Mouse (Mus musculus): Measurements from ENCODE around the gene Olfr688. TPM values are rescaled to one million over a fixed set of nuclear protein-coding genes. Genes with fewer than 3 reads are reported as not detected.

Olfr688 gene
- polyA plus RNA-seq, 1 experiment = not detected

- H3K4me3 ChIP-seq (ENCODE audit: control insufficient read depth, low read depth, low read length) = no peak within 1 kb of the TSS
- no peaks in the 10 kb centered on the region for H3K36me3 ChIP-seq (ENCODE audit: control insufficient read depth, insufficient read depth, low read length)
- no peaks in the 10 kb centered on the region for H3K4me1 ChIP-seq (ENCODE audit: control insufficient read depth, insufficient read depth, low read length)
- no peak within 1 kb of the TSS for H3K27ac ChIP-seq (ENCODE audit: control insufficient read depth, insufficient read depth, low read depth, low read length)
- no peaks in the 10 kb centered on the region for H3K27me3 ChIP-seq (ENCODE audit: control insufficient read depth, insufficient read depth, low read length)
- TF ChIP-seq CTCF (IDR thresholded peaks at IDR 0.05; ENCODE audit: control insufficient read depth, insufficient read depth, insufficient replicate concordance, low read depth, low read length) = no peak
- no peak for TF ChIP-seq POLR2A (IDR thresholded peaks at IDR 0.05; ENCODE audit: control insufficient read depth, low read depth, low read length)
Measured at GRCm38 (mm10) chr7:105334004-105334403, 46.1 kb downstream of the Olfr688 start, which contains the start of gene Olfr690. Gene Olfr690, minus strand, starts transcription at chr7:105334104.

Other genes with a start within 250 kb of the Olfr688 start
- not detected in 2 replicates for gene Olfr677, start 236.7 kb upstream of the Olfr688 start, polyA plus RNA-seq (2012; rRNA removed)
- gene Olfr678, start 223.6 kb upstream of the Olfr688 start, polyA plus RNA-seq (2012; rRNA removed) = not detected in 2 replicates
- not detected in 2 replicates for gene Olfr679, start 206.9 kb upstream of the Olfr688 start, polyA plus RNA-seq (2012; rRNA removed)
- not detected in 2 replicates for gene Olfr680-ps1, start 195.3 kb upstream of the Olfr688 start, polyA plus RNA-seq (2012; rRNA removed)
- not detected in 2 replicates for gene Olfr681, start 171.3 kb upstream of the Olfr688 start, polyA plus RNA-seq (2012; rRNA removed)
- not detected in 2 replicates for gene Olfr683, start 141.1 kb upstream of the Olfr688 start, polyA plus RNA-seq (2012; rRNA removed)
- gene Olfr684, start 124.4 kb upstream of the Olfr688 start, polyA plus RNA-seq (2012; rRNA removed) = not detected in 2 replicates
- gene Olfr685, start 102.1 kb upstream of the Olfr688 start, polyA plus RNA-seq (2012; rRNA removed) = not detected in 2 replicates
- gene Olfr686, start 80.6 kb upstream of the Olfr688 start, polyA plus RNA-seq (2012; rRNA removed) = not detected in 2 replicates
- gene Olfr689, start 23.1 kb downstream of the Olfr688 start, polyA plus RNA-seq (2012; rRNA removed) = not detected in 2 replicates
- 0.21 and 0.71 TPM in 2 replicates for gene Olfr690, start 46.0 kb downstream of the Olfr688 start, polyA plus RNA-seq (2012; rRNA removed)
- 0.82 and 0.93 TPM in 2 replicates for gene Olfr691, start 54.2 kb downstream of the Olfr688 start, polyA plus RNA-seq (2012; rRNA removed)
- gene Olfr692, start 80.1 kb downstream of the Olfr688 start, polyA plus RNA-seq (2012; rRNA removed) = not detected in 2 replicates
- gene Gm5901, start 86.9 kb downstream of the Olfr688 start, polyA plus RNA-seq (2012; rRNA removed) = 188 and 217 TPM in 2 replicates
- gene Fam160a2, start 112.0 kb downstream of the Olfr688 start, polyA plus RNA-seq (2012; rRNA removed) = 73.7 and 76.9 TPM in 2 replicates
- 7.9 and 8.3 TPM in 2 replicates for gene Cnga4, start 116.5 kb downstream of the Olfr688 start, polyA plus RNA-seq (2012; rRNA removed)
- 0.07 and 0.12 TPM in 2 replicates for gene Cckbr, start 137.6 kb downstream of the Olfr688 start, polyA plus RNA-seq (2012; rRNA removed)
- 2.0 and 4.9 TPM in 2 replicates for gene Cavin3, start 194.2 kb downstream of the Olfr688 start, polyA plus RNA-seq (2012; rRNA removed)

Measured in testis, adult 2 months (tissue).